In the genomic region with DNA sequence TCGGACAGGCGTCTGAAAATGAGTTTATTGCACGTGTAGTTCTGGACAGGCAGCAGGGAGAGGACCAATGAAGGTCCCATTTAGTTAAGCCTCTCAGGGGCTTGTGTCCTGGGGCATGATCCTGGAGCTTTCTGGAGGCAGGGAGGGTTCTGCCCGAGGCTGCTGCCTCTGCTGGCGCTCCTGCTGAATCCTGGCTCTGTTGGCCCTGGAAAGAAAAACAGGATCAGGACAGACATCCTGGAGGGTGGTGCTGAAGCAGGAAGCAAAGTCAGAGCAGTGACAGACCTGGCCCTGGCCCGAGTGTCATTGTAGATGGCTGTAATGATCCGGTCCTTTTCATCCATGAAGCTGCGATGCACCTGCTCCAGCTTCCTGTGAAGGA, we compare ENCODE assay signal across 8 mouse cellular contexts. TPM values are rescaled to one million over a fixed set of nuclear protein-coding genes. Genes with fewer than 3 reads are reported as not detected.
A peak's percentile ranks its signal among the peaks of the same experiment; 100 is the strongest.
DNase-seq lines count a peak whose midpoint lies in the region; ATAC-seq and TF ChIP-seq lines count a peak whose summit lies in the region.

No protein-coding gene starts in this region.

- H3K4me3 ChIP-seq in heart, embryonic 16.5 days (ENCODE audit: low read length), result peak overlapping the region; percentile 86
- H3K4me3 ChIP-seq in MEL (ENCODE audit: control insufficient read depth in 1 of 2, insufficient read depth in 1 of 2, low read depth in 2 of 2, low read length in 2 of 2) (peak overlapping the region; percentile 78 to 85), macrophage (ENCODE audit: inconsistent target) (peak overlapping the region; percentile 32)
- peak overlapping the region; percentile 63 for H3K4me3 ChIP-seq in forebrain, embryonic 16.5 days (replicated peaks; ENCODE audit: low read length)

- peak overlapping the region; percentile 99 for H3K27ac ChIP-seq in heart, embryonic 16.5 days (ENCODE audit: low read length)
- H3K27ac ChIP-seq in MEL (ENCODE audit: control insufficient read depth, low read depth, low read length), result peak overlapping the region; percentile 40
- H3K27ac ChIP-seq in forebrain, embryonic 16.5 days (ENCODE audit: low read length), result peak overlapping the region; percentile 72; the same call in 1 of the 2 replicates
- H3K27ac ChIP-seq in macrophage, result peak overlapping the region; percentile 40

- peak overlapping the region; percentile 88 for H3K4me2 ChIP-seq in heart, embryonic 16.5 days (ENCODE audit: low read depth, low read length)
- peak overlapping the region; percentile 88 for H3K4me2 ChIP-seq in forebrain, embryonic 16.5 days (ENCODE audit: low read length)

- intact Hi-C loops in heart, postnatal 36 days (cut with DNase I), result no loop called here

- no peaks in the 10 kb centered on the region for H3K27me3 ChIP-seq in heart, embryonic 16.5 days (ENCODE audit: control insufficient read depth, insufficient read depth, low read length)
- no peaks in the 10 kb centered on the region for H3K27me3 ChIP-seq in MEL (ENCODE audit: control insufficient read depth in 1 of 2, insufficient read depth in 2 of 2, low read length in 2 of 2)
- H3K27me3 ChIP-seq in forebrain, embryonic 16.5 days (replicated peaks; ENCODE audit: control insufficient read depth, insufficient read depth, low read length), result no peaks in the 10 kb centered on the region

- TF ChIP-seq EP300 in MEL (IDR thresholded peaks at IDR 0.05; ENCODE audit: low read depth in 1 of 2, low read length in 2 of 2), result no peak

- H3K79me2 ChIP-seq in MEL (ENCODE audit: control insufficient read depth, insufficient read depth, low read length, poor library complexity) (peaks cover 7% of the 10 kb centered on the region; the same call in 1 of the 2 replicates), macrophage (ENCODE audit: inconsistent target) (peaks cover 13% of the 10 kb centered on the region)

- no peak for TF ChIP-seq CTCF in MEL (IDR thresholded peaks at IDR 0.05 in 2 of 3, conservative IDR thresholded peaks at IDR 0.05 in 1 of 3; ENCODE audit: control insufficient read depth in 1 of 3, insufficient read depth in 1 of 3, low read depth in 2 of 3, low read length in 3 of 3, poor library complexity in 1 of 3, severe bottlenecking in 1 of 3)

- WGBS in heart, embryonic 16.5 days, result 5% methylated on average over 8 of the region's 8 CpGs
- WGBS in forebrain, embryonic 16.5 days, result under 1% methylated on average over 8 of the region's 8 CpGs
- WGBS in macrophage (ENCODE audit: missing documents), result 13% methylated on average over 8 of the region's 8 CpGs

- no peak for TF ChIP-seq POLR2A in MEL (IDR thresholded peaks at IDR 0.05; ENCODE audit: control insufficient read depth in 1 of 2, insufficient read depth in 1 of 2, low read depth in 1 of 2, low read length in 2 of 2, poor library complexity in 1 of 2)

- H3K9ac ChIP-seq in heart, embryonic 16.5 days (ENCODE audit: low read length), result peak overlapping the region; percentile 97
- H3K9ac ChIP-seq in MEL (ENCODE audit: control insufficient read depth, low read depth, low read length, poor library complexity, severe bottlenecking), result peak overlapping the region; percentile 94
- peak overlapping the region; percentile 92 for H3K9ac ChIP-seq in forebrain, embryonic 16.5 days (replicated peaks; ENCODE audit: low read depth, low read length)

- no peaks in the 10 kb centered on the region for H3K9me3 ChIP-seq in heart, embryonic 16.5 days (replicated peaks; ENCODE audit: control insufficient read depth, low read length)
- H3K9me3 ChIP-seq in MEL (replicated peaks; ENCODE audit: insufficient read depth, low read length), result no peaks in the 10 kb centered on the region
- H3K9me3 ChIP-seq in forebrain, embryonic 16.5 days (ENCODE audit: control insufficient read depth, low read length), result no peaks in the 10 kb centered on the region

- TF ChIP-seq RAD21 in MEL (IDR thresholded peaks at IDR 0.05; ENCODE audit: low read depth, low read length), result no peak

- H3K36me3 ChIP-seq in heart, embryonic 16.5 days (ENCODE audit: control insufficient read depth, insufficient read depth), result peaks cover 14% of the 10 kb centered on the region
- H3K36me3 ChIP-seq in MEL (ENCODE audit: control insufficient read depth in 1 of 2, insufficient read depth in 2 of 2, low read length in 2 of 2) (peaks cover 0 to 7% of the 10 kb centered on the region in 2 experiments; a peak in 2 of 4 replicates), macrophage (ENCODE audit: inconsistent target) (no peaks in the 10 kb centered on the region)
- H3K36me3 ChIP-seq in forebrain, embryonic 16.5 days (ENCODE audit: control insufficient read depth, insufficient read depth), result peaks cover 2% of the 10 kb centered on the region; the same call in 1 of the 2 replicates

- DNase-seq in heart, postnatal 36 days, result no peak
- no peak for DNase-seq in MEL (ENCODE audit: low read depth, low spot score)
- DNase-seq in embryo, embryonic 11 days, result no peak
- no peak for DNase-seq in cerebellum, adult 11 months
- no peak for DNase-seq in gastrocnemius, postnatal 10 days

- ATAC-seq in heart, embryonic 16.5 days (replicated peaks; ENCODE audit: extremely low read depth, insufficient read depth, low FRiP score), result no peak
- 0 out of 2 replicates have a peak, but pooled peaks have one; percentile 0 for ATAC-seq in forebrain, embryonic 16.5 days

- H3K4me1 ChIP-seq in heart, embryonic 16.5 days (ENCODE audit: control insufficient read depth, insufficient read depth, low read length), result peaks cover 23% of the 10 kb centered on the region
- peaks cover 12 to 19% of the 10 kb centered on the region in 2 experiments for H3K4me1 ChIP-seq in MEL (ENCODE audit: control insufficient read depth in 1 of 2, insufficient read depth in 2 of 2, low read length in 2 of 2)
- peaks cover 27% of the 10 kb centered on the region for H3K4me1 ChIP-seq in forebrain, embryonic 16.5 days (replicated peaks; ENCODE audit: control insufficient read depth, insufficient read depth, low read length)

RNA-seq across cellular contexts. Expression of a gene that starts 0.4 kb away (rescaled TPM):
- 123 and 171 TPM in 2 replicates for polyA plus RNA-seq in heart, embryonic 16.5 days (2015; fragmentation: Nextera tagmentation; extraction: Ambion mirVana)
- total RNA-seq in heart, postnatal 36 days (2021), result 100 to 1,000 TPM; 438 to 444 TPM
- 11.2 and 11.5 TPM in 2 replicates for total RNA-seq in MEL (2012; rRNA removed)
- 10 to 100 TPM in 1 of 2 experiments, not detected in 1; 67.6 TPM for polyA plus RNA-seq in MEL (2012; ENCODE audit: insufficient read depth in 1 of 2, insufficient read length in 2 of 2, low read depth in 1 of 2, low replicate concordance in 2 of 2, missing spikeins in 1 of 2)
- 42.5 and 44.6 TPM in 2 replicates for polyA plus RNA-seq in forebrain, embryonic 16.5 days (2015; fragmentation: Nextera tagmentation; extraction: Ambion mirVana)
- total RNA-seq in macrophage (2018; cell fraction: chromatin; rRNA removed), result 10 to 100 TPM in 8 of 26 experiments, 1 to 10 TPM in 18; 1.6 to 28.5 (median 6.5) TPM
- total RNA-seq in macrophage (2018; cell fraction: cytosol; rRNA removed), result 100 to 1,000 TPM in 4 of 26 experiments, 10 to 100 TPM in 22; 33.0 to 110 (median 58.7) TPM
- total RNA-seq in macrophage (2018; cell fraction: nucleus; rRNA removed), result 10 to 100 TPM in 22 of 26 experiments, 1 to 10 TPM in 4; 8.1 to 47.9 (median 16.1) TPM
- polyA plus RNA-seq in macrophage (2018), result 34.5 to 91.1 TPM (median 72.1 TPM) in 3 replicates
- total RNA-seq in gastrocnemius, postnatal 10 days (2021), result 10 to 100 TPM; 73.4 to 94.4 TPM

RNA-seq across cellular contexts. Expression of a gene that starts 4.5 kb away (rescaled TPM):
- polyA plus RNA-seq in heart, embryonic 16.5 days (2015; fragmentation: Nextera tagmentation; extraction: Ambion mirVana), result 40.3 and 44.1 TPM in 2 replicates
- 10 to 100 TPM; 51.0 to 57.1 TPM for total RNA-seq in heart, postnatal 36 days (2021)
- total RNA-seq in MEL (2012; rRNA removed), result 3.2 and 4.2 TPM in 2 replicates
- polyA plus RNA-seq in MEL (2012; ENCODE audit: insufficient read depth in 1 of 2, insufficient read length in 2 of 2, low read depth in 1 of 2, low replicate concordance in 2 of 2, missing spikeins in 1 of 2), result 10 to 100 TPM in 1 of 2 experiments, not detected in 1; 12.9 TPM
- polyA plus RNA-seq in forebrain, embryonic 16.5 days (2015; fragmentation: Nextera tagmentation; extraction: Ambion mirVana), result 18.3 and 23.3 TPM in 2 replicates
- total RNA-seq in macrophage (2018; cell fraction: chromatin; rRNA removed), result 10 to 100 TPM in 19 of 26 experiments, 1 to 10 TPM in 7; 4.3 to 21.3 (median 12.2) TPM
- 10 to 100 TPM; 15.3 to 25.2 (median 21.4) TPM for total RNA-seq in macrophage (2018; cell fraction: cytosol; rRNA removed)
- total RNA-seq in macrophage (2018; cell fraction: nucleus; rRNA removed), result 10 to 100 TPM in 17 of 26 experiments, 1 to 10 TPM in 9; 3.9 to 22.8 (median 13.6) TPM
- 18.1 to 21.0 TPM (median 19.3 TPM) in 3 replicates for polyA plus RNA-seq in macrophage (2018)
- 10 to 100 TPM; 32.5 to 33.9 TPM for total RNA-seq in gastrocnemius, postnatal 10 days (2021)

RNA-seq across cellular contexts. Expression of a gene that starts 7.6 kb away (rescaled TPM):
- polyA plus RNA-seq in heart, embryonic 16.5 days (2015; fragmentation: Nextera tagmentation; extraction: Ambion mirVana), result 83.7 and 95.0 TPM in 2 replicates
- total RNA-seq in heart, postnatal 36 days (2021), result 10 to 100 TPM; 18.8 to 20.5 TPM
- total RNA-seq in MEL (2012; rRNA removed), result 51.4 and 53.9 TPM in 2 replicates
- polyA plus RNA-seq in MEL (2012; ENCODE audit: insufficient read depth in 1 of 2, insufficient read length in 2 of 2, low read depth in 1 of 2, low replicate concordance in 2 of 2, missing spikeins in 1 of 2), result 100 to 1,000 TPM in 1 of 2 experiments, not detected in 1; 167 TPM
- polyA plus RNA-seq in forebrain, embryonic 16.5 days (2015; fragmentation: Nextera tagmentation; extraction: Ambion mirVana), result 73.8 and 101 TPM in 2 replicates
- 10 to 100 TPM; 13.2 to 62.3 (median 33.3) TPM for total RNA-seq in macrophage (2018; cell fraction: chromatin; rRNA removed)
- 100 to 1,000 TPM in 19 of 26 experiments, 10 to 100 TPM in 7; 83.0 to 136 (median 111) TPM for total RNA-seq in macrophage (2018; cell fraction: cytosol; rRNA removed)
- 100 to 1,000 TPM in 3 of 26 experiments, 10 to 100 TPM in 23; 35.1 to 113 (median 84.1) TPM for total RNA-seq in macrophage (2018; cell fraction: nucleus; rRNA removed)
- polyA plus RNA-seq in macrophage (2018), result 146 to 269 TPM (median 153 TPM) in 3 replicates
- total RNA-seq in gastrocnemius, postnatal 10 days (2021), result 10 to 100 TPM; 16.6 to 23.3 TPM

RNA-seq across cellular contexts. Expression of a gene that starts 8.0 kb away (rescaled TPM):
- 34.1 and 36.6 TPM in 2 replicates for polyA plus RNA-seq in heart, embryonic 16.5 days (2015; fragmentation: Nextera tagmentation; extraction: Ambion mirVana)
- total RNA-seq in heart, postnatal 36 days (2021), result 10 to 100 TPM; 27.0 to 28.9 TPM
- 23.8 and 32.1 TPM in 2 replicates for total RNA-seq in MEL (2012; rRNA removed)
- polyA plus RNA-seq in MEL (2012; ENCODE audit: insufficient read depth in 1 of 2, insufficient read length in 2 of 2, low read depth in 1 of 2, low replicate concordance in 2 of 2, missing spikeins in 1 of 2) (10 to 100 TPM in 1 of 2 experiments, not detected in 1; 30.8 TPM), macrophage (2018) (4.5 to 6.6 TPM (median 5.3 TPM) in 3 replicates)
- polyA plus RNA-seq in forebrain, embryonic 16.5 days (2015; fragmentation: Nextera tagmentation; extraction: Ambion mirVana), result 15.5 and 16.0 TPM in 2 replicates
- 10 to 100 TPM in 2 of 26 experiments, 1 to 10 TPM in 22, under 1 TPM in 1, not detected in 1; 0.93 to 12.8 (median 4.3) TPM for total RNA-seq in macrophage (2018; cell fraction: chromatin; rRNA removed)
- 1 to 10 TPM; 2.1 to 8.4 (median 6.4) TPM for total RNA-seq in macrophage (2018; cell fraction: cytosol; rRNA removed)
- 1 to 10 TPM in 25 of 26 experiments, not detected in 1; 1.4 to 9.5 (median 4.6) TPM for total RNA-seq in macrophage (2018; cell fraction: nucleus; rRNA removed)
- total RNA-seq in gastrocnemius, postnatal 10 days (2021), result 10 to 100 TPM; 16.6 to 21.4 TPM

RNA-seq across cellular contexts. Expression of a gene that starts 8.0 kb away (rescaled TPM):
- polyA plus RNA-seq in heart, embryonic 16.5 days (2015; fragmentation: Nextera tagmentation; extraction: Ambion mirVana), result 17.0 and 17.3 TPM in 2 replicates
- 10 to 100 TPM; 23.0 to 25.5 TPM for total RNA-seq in heart, postnatal 36 days (2021)
- total RNA-seq in MEL (2012; rRNA removed), result 1.2 and 1.8 TPM in 2 replicates
- 1 to 10 TPM in 1 of 2 experiments, not detected in 1; 2.3 TPM for polyA plus RNA-seq in MEL (2012; ENCODE audit: insufficient read depth in 1 of 2, insufficient read length in 2 of 2, low read depth in 1 of 2, low replicate concordance in 2 of 2, missing spikeins in 1 of 2)
- 12.5 and 17.9 TPM in 2 replicates for polyA plus RNA-seq in forebrain, embryonic 16.5 days (2015; fragmentation: Nextera tagmentation; extraction: Ambion mirVana)
- total RNA-seq in macrophage (2018; cell fraction: chromatin; rRNA removed), result 1 to 10 TPM in 22 of 26 experiments, under 1 TPM in 2, not detected in 2; 0.86 to 5.6 (median 3.3) TPM
- 1 to 10 TPM in 13 of 26 experiments, under 1 TPM in 13; 0.45 to 1.7 (median 0.97) TPM for total RNA-seq in macrophage (2018; cell fraction: cytosol; rRNA removed)
- 1 to 10 TPM in 21 of 26 experiments, under 1 TPM in 4, not detected in 1; 0.78 to 6.6 (median 2.1) TPM for total RNA-seq in macrophage (2018; cell fraction: nucleus; rRNA removed)
- polyA plus RNA-seq in macrophage (2018), result 0.55 to 0.80 TPM (median 0.66 TPM) in 3 replicates
- total RNA-seq in gastrocnemius, postnatal 10 days (2021), result 10 to 100 TPM; 19.1 to 20.8 TPM

Comparison
In these comparisons a context has a peak if more than half of its experiments do, and no peak if none do; other contexts are left out.
1. H3K27ac ChIP-seq: peak in every context shown above with its lines; median percentile 99 in heart, embryonic 16.5 days; 72 in forebrain, embryonic 16.5 days; 40 in MEL; 40 in macrophage.
2. H3K4me3 ChIP-seq: peak in every context shown above with its lines; median percentile 86 in heart, embryonic 16.5 days; 82 in MEL; 63 in forebrain, embryonic 16.5 days; 32 in macrophage.